Mouse (Mus musculus) cerebellum, adult 9-10 months (tissue): ENCODE results near the gene Mcub.

Experiments used
- DNase-seq: peaks from one replicate; pipeline ENCODE4 v3.0.0; 2022

The Mcub gene

DNA sequence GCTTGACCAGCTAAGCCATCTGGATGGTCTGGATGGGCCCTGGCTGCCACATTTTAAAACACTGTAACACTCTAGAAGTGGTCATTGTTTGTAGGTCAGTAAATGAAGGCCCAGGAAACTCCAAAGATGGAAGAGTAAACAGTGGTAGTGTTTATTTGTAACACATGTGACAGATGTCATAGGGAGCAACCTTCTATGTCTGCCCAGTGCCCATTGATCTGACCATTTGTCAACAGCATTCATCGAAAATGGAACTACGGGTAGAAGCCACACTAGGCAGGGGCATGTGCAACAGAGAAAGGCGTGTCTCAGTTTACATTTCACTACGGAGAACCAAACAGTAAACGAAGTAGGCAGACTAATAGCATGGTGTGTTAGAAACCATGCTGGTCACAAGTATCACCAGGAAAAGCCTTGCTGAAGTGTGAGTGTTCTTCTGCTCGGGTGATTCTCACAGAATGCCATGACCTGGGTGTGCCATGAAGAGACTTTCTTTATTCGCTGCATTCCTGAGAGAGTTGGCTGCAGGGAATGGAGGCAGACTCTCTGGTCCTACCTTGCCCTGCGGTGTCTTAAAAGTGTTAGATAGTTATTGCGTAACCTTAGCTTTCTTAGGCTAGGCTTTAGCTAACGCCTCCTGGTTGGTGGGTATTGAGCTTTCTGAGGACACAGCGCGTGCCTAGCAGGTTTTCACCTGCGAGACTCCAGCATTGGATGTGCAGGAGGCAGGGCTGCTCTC, 82.1 kb downstream of the Mcub start:
- DNase-seq: no peak

DNA sequence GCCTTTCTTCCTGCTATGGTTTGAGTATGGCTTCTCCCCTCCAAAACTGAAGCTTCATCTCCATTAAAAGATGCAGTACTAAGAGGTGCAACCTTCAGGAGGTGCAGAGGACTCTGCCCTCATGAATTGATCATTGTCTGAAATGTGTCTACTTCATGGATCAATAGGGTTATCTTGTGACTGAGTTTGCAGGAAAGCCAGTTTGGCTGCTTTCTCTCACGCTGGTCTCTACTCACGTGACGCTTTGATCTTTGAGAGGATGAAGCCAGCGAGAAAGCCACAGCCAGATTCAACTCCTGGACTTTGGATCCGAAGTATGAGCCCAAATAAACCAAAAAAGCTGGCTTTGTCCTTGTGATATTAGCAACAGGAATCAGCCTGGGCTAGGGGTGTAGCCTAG, 83.6 kb downstream of the Mcub start:
- no peak for DNase-seq

DNA sequence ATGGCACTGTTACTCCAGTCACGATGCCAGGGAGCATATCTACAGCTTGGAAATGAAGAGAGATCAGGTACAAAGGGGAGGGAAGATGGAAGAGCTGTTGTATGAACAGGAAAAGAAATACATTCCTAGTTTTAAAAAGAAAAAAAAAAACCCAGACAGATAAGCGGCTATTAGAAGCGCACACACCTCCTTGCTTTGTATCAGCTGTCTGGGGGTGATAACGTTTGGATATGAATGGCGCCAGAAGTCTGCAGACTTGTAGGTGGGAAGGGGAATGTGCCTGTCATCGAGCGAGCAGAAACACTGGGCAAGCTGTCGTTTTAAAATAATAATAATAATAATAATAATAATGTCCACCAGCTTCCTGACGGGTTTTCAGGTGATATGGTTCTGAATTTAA, 84.4 kb downstream of the Mcub start:
- no peak for DNase-seq

DNA sequence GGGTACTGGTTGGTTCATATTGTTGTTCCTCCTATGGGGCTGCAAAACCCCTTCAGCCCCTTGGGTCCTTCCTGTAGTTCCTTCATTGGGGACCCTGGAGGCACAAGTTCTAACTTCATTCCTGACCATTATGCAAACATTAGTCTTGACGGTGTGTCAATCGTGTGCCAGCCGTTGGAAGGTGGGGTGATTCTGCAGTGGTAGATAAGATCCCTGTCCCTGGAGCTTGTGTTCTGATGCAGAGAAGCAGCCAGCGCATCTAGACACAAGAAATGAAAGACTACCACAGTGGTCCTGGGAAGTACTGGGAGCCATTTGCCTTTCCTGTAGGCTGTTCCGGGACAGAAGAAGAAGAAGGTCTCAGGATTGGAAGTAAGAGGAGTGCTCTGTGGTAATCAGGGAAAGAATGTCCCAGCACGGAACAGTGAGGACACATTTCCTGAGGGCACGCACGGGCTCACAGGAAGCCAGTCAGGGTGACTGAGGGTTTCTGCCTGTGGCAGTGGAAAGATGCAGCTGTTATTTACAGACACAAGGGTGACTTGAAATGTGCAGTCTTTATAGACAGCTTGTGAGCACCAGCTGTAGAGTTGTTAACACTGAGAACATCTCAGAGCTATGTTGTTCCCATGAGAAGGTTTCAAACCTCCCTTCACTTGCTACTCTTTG, 88.9 kb downstream of the Mcub start:
- no peak for DNase-seq

DNA sequence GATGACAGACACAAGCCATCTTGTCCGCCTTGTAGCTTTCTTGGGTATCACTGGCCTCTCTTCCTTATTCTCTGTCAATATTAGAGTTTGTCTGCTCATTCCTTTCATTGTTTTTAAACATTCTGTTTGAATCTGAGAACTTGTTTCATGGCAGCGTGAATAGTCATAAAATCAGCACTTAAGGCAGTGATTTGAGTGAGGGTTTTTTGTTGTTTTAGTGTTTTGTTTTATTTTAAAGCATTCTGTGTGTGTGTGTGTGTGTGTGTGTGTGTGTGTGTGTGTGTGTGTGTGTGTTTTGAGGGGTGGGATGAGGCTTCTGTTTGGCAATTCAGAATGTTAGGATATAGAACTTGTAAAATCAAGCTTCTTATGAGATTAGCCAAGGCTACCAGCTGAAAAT, 90.1 kb downstream of the Mcub start:
- DNase-seq: no peak

DNA sequence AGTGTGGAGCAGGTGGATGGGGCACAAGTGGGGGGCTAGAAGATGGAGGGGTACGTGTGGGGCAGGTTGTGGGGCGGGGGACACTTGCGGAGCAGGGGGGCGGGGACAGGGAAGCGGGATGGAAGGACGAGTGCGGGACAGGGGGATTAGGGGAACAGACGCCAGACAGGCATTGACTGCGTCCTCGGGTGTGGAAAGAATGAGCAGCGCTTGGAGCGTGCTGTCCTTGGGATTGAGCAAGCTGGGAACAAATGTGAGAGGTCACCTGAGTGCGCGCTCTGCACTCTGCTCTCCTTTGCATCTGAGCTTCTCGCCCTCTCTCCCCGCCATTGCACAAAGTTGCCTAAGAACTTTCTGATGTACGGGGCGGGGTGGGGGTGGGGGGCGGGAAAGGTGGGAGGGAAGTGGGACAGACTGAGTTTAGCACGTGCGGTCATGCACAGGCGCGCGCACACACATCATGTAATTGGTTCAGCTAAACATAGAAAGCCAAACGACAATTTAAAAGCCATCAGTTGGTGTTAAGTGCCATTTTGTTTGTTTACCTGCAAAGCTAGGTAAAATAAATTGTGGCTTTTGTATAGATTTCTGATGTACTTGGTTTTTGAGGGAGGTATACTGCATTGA, 90.8 kb downstream of the Mcub start:
- peak; percentile 19 for DNase-seq

DNA sequence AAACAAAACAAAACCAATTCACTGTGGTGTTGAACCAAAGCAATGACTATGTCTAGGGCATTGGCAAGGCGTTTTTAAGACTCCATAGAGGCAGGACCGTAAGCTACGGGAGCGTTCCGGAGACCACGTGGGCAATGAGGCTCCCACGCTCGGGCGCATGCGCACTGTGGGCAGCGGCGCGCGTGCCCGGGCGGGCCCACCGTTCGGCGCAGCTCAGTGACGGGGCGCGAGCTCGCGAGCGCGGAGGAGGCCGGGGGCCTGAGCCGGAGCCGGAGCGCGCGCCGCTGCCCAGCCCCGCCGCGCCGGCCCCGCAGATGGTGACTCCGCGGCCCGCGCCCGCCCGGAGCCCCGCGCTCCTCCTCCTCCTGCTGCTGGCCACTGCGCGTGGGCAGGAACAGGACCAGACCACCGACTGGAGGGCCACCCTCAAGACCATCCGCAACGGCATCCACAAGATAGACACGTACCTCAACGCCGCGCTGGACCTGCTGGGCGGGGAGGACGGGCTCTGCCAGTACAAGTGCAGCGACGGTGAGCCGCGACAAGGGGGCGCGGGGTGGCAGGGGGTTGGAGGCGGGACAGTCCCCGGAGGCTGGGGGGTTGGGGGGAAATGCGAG, 91.5 kb downstream of the Mcub start, which contains the start of gene Pla2g12a:
Gene Pla2g12a (plus strand): TSS at position 202 of the 617 bp plus-strand sequence.
- DNase-seq: peak; percentile 92

DNA sequence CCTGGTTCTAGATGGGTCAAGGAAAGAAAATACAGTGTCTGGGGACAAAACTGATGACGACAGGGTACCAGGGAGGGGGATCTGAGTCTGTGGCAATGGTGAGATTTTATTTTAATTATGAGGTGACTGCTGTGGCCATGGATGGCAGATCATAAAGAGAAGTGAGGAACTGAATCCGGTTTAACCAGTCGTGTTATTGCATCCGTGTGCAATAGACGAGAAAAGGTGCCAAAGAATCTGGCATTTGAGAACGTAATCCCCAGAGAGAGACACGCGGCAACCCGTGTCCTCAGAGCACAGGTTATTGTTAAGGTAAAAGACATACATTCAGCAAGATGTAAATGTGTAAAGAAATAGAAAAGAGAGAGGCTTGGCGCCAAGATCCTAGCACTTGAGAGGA, 92.7 kb downstream of the Mcub start:
- DNase-seq: no peak
